Mouse (Mus musculus): ENCODE measurements around the gene Gstm4. TPM values are rescaled to one million over a fixed set of nuclear protein-coding genes. Genes with fewer than 3 reads are reported as not detected.

Gene Gstm4
- polyA plus RNA-seq, 1 experiment = 23.9 TPM

- no peak for DNase-seq
- H3K27ac ChIP-seq (ENCODE audit: insufficient read depth, low read depth, low read length) = no peak overlapping the region
- no peak for TF ChIP-seq POLR2A (IDR thresholded peaks at IDR 0.05; ENCODE audit: low read depth, low read length)
- TF ChIP-seq CTCF (conservative IDR thresholded peaks at IDR 0.05; ENCODE audit: insufficient read depth, insufficient read length, low read depth, low read length) = no peak
- no peaks in the 10 kb centered on the region for H3K27me3 ChIP-seq (replicated peaks; ENCODE audit: control insufficient read depth, insufficient read depth, low read length)
- H3K4me3 ChIP-seq (ENCODE audit: insufficient read depth, low read depth, low read length) = no peak overlapping the region
- H3K36me3 ChIP-seq (ENCODE audit: control insufficient read depth, insufficient read depth, low read length) = no peaks in the 10 kb centered on the region
- WGBS = 67% methylated on average over 5 of the region's 5 CpGs
- H3K4me1 ChIP-seq (ENCODE audit: control insufficient read depth, insufficient read depth, low read length) = peaks cover 10% of the 10 kb centered on the region; the same call in 1 of the 2 replicates
These were observed 44.2 kb upstream of the Gstm4 start for GRCm38 (mm10) chr3:108088842-108089380.

- WGBS = 87% methylated on average over 3 of the region's 3 CpGs
- DNase-seq = no peak
- Histone ChIP-seq H3K36me3 (ENCODE audit: control insufficient read depth, insufficient read depth, low read length) (no peaks in the 10 kb centered on the region), H3K4me1 (ENCODE audit: control insufficient read depth, insufficient read depth, low read length) (peaks cover 10% of the 10 kb centered on the region; the same call in 1 of the 2 replicates), H3K27ac (ENCODE audit: insufficient read depth, low read depth, low read length) (no peak overlapping the region), H3K4me3 (ENCODE audit: insufficient read depth, low read depth, low read length) (no peak overlapping the region), H3K27me3 (replicated peaks; ENCODE audit: control insufficient read depth, insufficient read depth, low read length) (no peaks in the 10 kb centered on the region)
- TF ChIP-seq CTCF (conservative IDR thresholded peaks at IDR 0.05; ENCODE audit: insufficient read depth, insufficient read length, low read depth, low read length) (no peak), POLR2A (IDR thresholded peaks at IDR 0.05; ENCODE audit: low read depth, low read length) (no peak)
These were observed 42.6 kb upstream of the Gstm4 start for GRCm38 (mm10) chr3:108087329-108087728.

GRCm38 (mm10) chr3:108086470-108086979 is 41.8 kb upstream of the Gstm4 start, which contains the start of gene Ampd2:
Gene Ampd2 (minus strand): TSS chr3:108086651.
- Histone ChIP-seq H3K4me1 (ENCODE audit: control insufficient read depth, insufficient read depth, low read length) (peaks cover 10% of the 10 kb centered on the region; the same call in 1 of the 2 replicates), H3K36me3 (ENCODE audit: control insufficient read depth, insufficient read depth, low read length) (no peaks in the 10 kb centered on the region), H3K27me3 (replicated peaks; ENCODE audit: control insufficient read depth, insufficient read depth, low read length) (no peaks in the 10 kb centered on the region), H3K27ac (ENCODE audit: insufficient read depth, low read depth, low read length) (peak within 1 kb of the TSS; percentile 89), H3K4me3 (ENCODE audit: insufficient read depth, low read depth, low read length) (peak within 1 kb of the TSS; percentile 66)
- under 1% methylated on average over 29 of the region's 29 CpGs for WGBS
- TF ChIP-seq CTCF (conservative IDR thresholded peaks at IDR 0.05; ENCODE audit: insufficient read depth, insufficient read length, low read depth, low read length) (no peak), POLR2A (IDR thresholded peaks at IDR 0.05; ENCODE audit: low read depth, low read length) (no peak)
- DNase-seq = peak; percentile 91

GRCm38 (mm10) chr3:108085721-108086469 is 41.2 kb upstream of the Gstm4 start:
- peak overlapping the region; percentile 66 for H3K4me3 ChIP-seq (ENCODE audit: insufficient read depth, low read depth, low read length)
- H3K36me3 ChIP-seq (ENCODE audit: control insufficient read depth, insufficient read depth, low read length) = no peaks in the 10 kb centered on the region
- TF ChIP-seq POLR2A (IDR thresholded peaks at IDR 0.05; ENCODE audit: low read depth, low read length) = no peak
- no peak for TF ChIP-seq CTCF (conservative IDR thresholded peaks at IDR 0.05; ENCODE audit: insufficient read depth, insufficient read length, low read depth, low read length)
- peak; percentile 94 for DNase-seq
- no peaks in the 10 kb centered on the region for H3K27me3 ChIP-seq (replicated peaks; ENCODE audit: control insufficient read depth, insufficient read depth, low read length)
- peak overlapping the region; percentile 89 for H3K27ac ChIP-seq (ENCODE audit: insufficient read depth, low read depth, low read length)
- peaks cover 10% of the 10 kb centered on the region; the same call in 1 of the 2 replicates for H3K4me1 ChIP-seq (ENCODE audit: control insufficient read depth, insufficient read depth, low read length)
- WGBS = under 1% methylated on average over 31 of the region's 31 CpGs

- peak; percentile 98 for DNase-seq
- TF ChIP-seq CTCF (conservative IDR thresholded peaks at IDR 0.05; ENCODE audit: insufficient read depth, insufficient read length, low read depth, low read length) (no peak), POLR2A (IDR thresholded peaks at IDR 0.05; ENCODE audit: low read depth, low read length) (peak; percentile 37)
- Histone ChIP-seq H3K27me3 (replicated peaks; ENCODE audit: control insufficient read depth, insufficient read depth, low read length) (no peaks in the 10 kb centered on the region), H3K4me3 (ENCODE audit: insufficient read depth, low read depth, low read length) (peak overlapping the region; percentile 66), H3K4me1 (ENCODE audit: control insufficient read depth, insufficient read depth, low read length) (peaks cover 10% of the 10 kb centered on the region; the same call in 1 of the 2 replicates), H3K27ac (ENCODE audit: insufficient read depth, low read depth, low read length) (peak overlapping the region; percentile 89), H3K36me3 (ENCODE audit: control insufficient read depth, insufficient read depth, low read length) (no peaks in the 10 kb centered on the region)
- WGBS = under 1% methylated on average over 14 of the region's 14 CpGs
These were observed 40.6 kb upstream of the Gstm4 start for GRCm38 (mm10) chr3:108085281-108085720.

- Histone ChIP-seq H3K27ac (ENCODE audit: insufficient read depth, low read depth, low read length) (no peak overlapping the region), H3K4me3 (ENCODE audit: insufficient read depth, low read depth, low read length) (peak overlapping the region; percentile 66), H3K27me3 (replicated peaks; ENCODE audit: control insufficient read depth, insufficient read depth, low read length) (no peaks in the 10 kb centered on the region), H3K4me1 (ENCODE audit: control insufficient read depth, insufficient read depth, low read length) (peaks cover 10% of the 10 kb centered on the region; the same call in 1 of the 2 replicates), H3K36me3 (ENCODE audit: control insufficient read depth, insufficient read depth, low read length) (no peaks in the 10 kb centered on the region)
- no peak for DNase-seq
- TF ChIP-seq CTCF (conservative IDR thresholded peaks at IDR 0.05; ENCODE audit: insufficient read depth, insufficient read length, low read depth, low read length) (no peak), POLR2A (IDR thresholded peaks at IDR 0.05; ENCODE audit: low read depth, low read length) (no peak)
- WGBS = 8% methylated on average over 13 of the region's 13 CpGs
These were observed 40.1 kb upstream of the Gstm4 start for GRCm38 (mm10) chr3:108084767-108085270.

All from kidney, adult 2 months (tissue).